ENCODE assay signal across 31 mouse cellular contexts in the genomic region with DNA sequence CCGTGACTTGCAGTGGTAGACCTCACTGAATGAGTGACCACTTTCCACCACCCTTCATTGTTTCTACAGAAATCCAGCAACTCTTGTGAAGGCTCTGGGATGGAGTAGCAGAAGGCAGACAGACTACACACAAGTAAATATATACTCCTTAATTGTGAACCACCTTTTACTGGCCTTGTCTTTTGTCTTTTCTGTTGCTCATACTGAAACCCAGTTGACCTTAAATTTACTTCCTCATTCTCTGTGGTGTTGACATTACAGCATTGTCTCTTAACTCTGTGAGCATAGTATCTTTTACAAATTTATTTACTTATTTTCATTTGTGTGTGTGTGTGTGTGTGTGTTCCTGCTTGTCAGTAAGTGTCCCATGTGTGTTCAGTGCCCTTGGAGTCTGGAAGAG. TPM values are rescaled to one million over a fixed set of nuclear protein-coding genes. Genes with fewer than 3 reads are reported as not detected.
"Had no signal": no experiment of that assay in that cellular context is flagged by ENCODE, and none has a peak within 500 bp of the region (broad histone marks: within the 10 kb centered on the region; RNA-seq: fewer than 3 reads in every experiment).

No protein-coding gene starts in this region.

- H3K27me3 ChIP-seq: limb, embryonic 13.5 days; neural tube, embryonic 13.5 days had no signal

- H3K4me2 ChIP-seq: limb, embryonic 13.5 days; lung, embryonic 14.5 days; midbrain, embryonic 11.5 days; neural tube, embryonic 13.5 days had no signal

- ATAC-seq: intestine, embryonic 16.5 days; liver, postnatal 0 days; lung, postnatal 0 days had no signal

- DNase-seq: kidney, adult 18-20 months; kidney, adult 9 months; kidney, postnatal 14 days; kidney, postnatal 4 days; liver; liver, postnatal 0 days; lung, embryonic 14.5 days; midbrain, embryonic 14.5 days; retina, postnatal 1 day; right cerebral cortex, postnatal 4 days; spleen, adult 18-20 months; thymus, adult 2 months; thymus, postnatal 14 days; thymus, postnatal 4 days had no signal

- H3K4me3 ChIP-seq: limb, embryonic 10.5 days; limb, embryonic 13.5 days; myocyte; neural tube, embryonic 13.5 days had no signal

- H3K27ac ChIP-seq: limb, embryonic 10.5 days; limb, embryonic 13.5 days; liver, embryonic 14.5 days; macrophage; neural tube, embryonic 13.5 days; stomach, postnatal 0 days had no signal

- H3K36me3 ChIP-seq: limb, embryonic 10.5 days; limb, embryonic 13.5 days; neural tube, embryonic 13.5 days had no signal

- H3K9ac ChIP-seq: limb, embryonic 13.5 days; liver, embryonic 14.5 days; liver, postnatal 0 days; lung, embryonic 14.5 days; neural tube, embryonic 13.5 days had no signal

- H3K9me3 ChIP-seq: limb, embryonic 10.5 days; limb, embryonic 13.5 days; neural tube, embryonic 13.5 days had no signal

RNA-seq across cellular contexts. Expression of a gene that starts 2.9 kb away (rescaled TPM):
- total RNA-seq: layer of hippocampus, adult 18-20 months; layer of hippocampus, postnatal 14 days; left cerebral cortex, postnatal 14 days had no signal
- polyA plus RNA-seq: limb, embryonic 10.5 days; midbrain, embryonic 11.5 days; neural tube, embryonic 13.5 days had no signal

RNA-seq across cellular contexts. Expression of a gene that starts 11.2 kb away (rescaled TPM):
- total RNA-seq: layer of hippocampus, adult 18-20 months; layer of hippocampus, postnatal 14 days; left cerebral cortex, adult 8-10 months; left cerebral cortex, postnatal 14 days; megakaryocyte-erythroid progenitor cell, adult 5-6 weeks; neutrophil, adult 5-6 weeks had no signal
- polyA plus RNA-seq: intestine, embryonic 16.5 days; limb, embryonic 10.5 days; limb, embryonic 13.5 days; liver, embryonic 14.5 days; liver, postnatal 0 days; lung, postnatal 0 days; macrophage; midbrain, embryonic 11.5 days; midbrain, embryonic 14.5 days; neural tube, embryonic 13.5 days; stomach, embryonic 14.5 days; stomach, postnatal 0 days had no signal
